Mouse (Mus musculus) midbrain, embryonic 16.5 days (tissue): ENCODE measurements around the gene Dbi. TPM values are rescaled to one million over a fixed set of nuclear protein-coding genes. Genes with fewer than 3 reads are reported as not detected.
"Not testable (repeated sequence)": the region's sequence is repeated elsewhere in the genome, so short reads cannot be mapped to it uniquely, and the experiment has no call there.

Experiments
- ATAC-seq: fragments of 200-750 bp; cut with Nextera tagmentation; 2 replicates; pipeline ENCODE4 v1.8.0; 2017; ENCODE audit warnings: moderate TSS enrichment
- H3K27ac ChIP-seq: fragments of 300-500 bp; sonication (generic); 2 replicates; pipeline ENCODE4 v1.5.1; 2014; ENCODE audit warnings: mild to moderate bottlenecking, low read length, mixed read lengths
- H3K27me3 ChIP-seq: fragments of 300-500 bp; sonication (generic); 2 replicates; pipeline ENCODE4 v1.6.1; 2014; ENCODE audit warnings: low read depth, low read length, mixed read lengths; ENCODE audit not compliant: control insufficient read depth, insufficient read depth
- H3K36me3 ChIP-seq: fragments of 300-500 bp; sonication (generic); 2 replicates; pipeline ENCODE4 v1.6.1; 2014; ENCODE audit warnings: mild to moderate bottlenecking, low read length, moderate library complexity, mixed read lengths; ENCODE audit not compliant: control insufficient read depth, insufficient read depth
- H3K4me1 ChIP-seq: fragments of 300-500 bp; sonication (generic); 2 replicates; pipeline ENCODE4 v1.6.1; 2014; ENCODE audit warnings: mild to moderate bottlenecking, low read length, mixed read lengths; ENCODE audit not compliant: control insufficient read depth, insufficient read depth
- H3K4me2 ChIP-seq: fragments of 300-500 bp; sonication (generic); 2 replicates; pipeline ENCODE4 v1.6.1; 2014; ENCODE audit warnings: mild to moderate bottlenecking, low read length, mixed read lengths
- H3K4me3 ChIP-seq: fragments of 300-500 bp; sonication (generic); 2 replicates; pipeline ENCODE4 v1.5.1; 2014; ENCODE audit warnings: low read depth, mild to moderate bottlenecking, low read length, moderate library complexity, mixed read lengths
- H3K9ac ChIP-seq: fragments of 300-500 bp; sonication (generic); 2 replicates; pipeline ENCODE4 v1.6.1; 2014; ENCODE audit warnings: low read depth, low read length, mixed read lengths
- H3K9me3 ChIP-seq: fragments of 300-500 bp; sonication (generic); replicated peaks from 2 replicates; pipeline ENCODE4 v1.6.1; 2014; ENCODE audit warnings: mild to moderate bottlenecking, low read length, mixed read lengths; ENCODE audit not compliant: control insufficient read depth, poor library complexity, severe bottlenecking
- WGBS: fragments of 180-500 bp; shearing (Covaris S2); extraction: QIAGEN DNeasy Blood & Tissue Kit; methylation state at CpG from one replicate; pipeline ENCODE4 v1.1.7; 2014; 5-methylcytosine and 5-hydroxymethylcytosine counted together
- polyA plus RNA-seq: library from polyadenylated mRNA; unstranded; fragments of >200 nt; fragmentation: Nextera tagmentation; extraction: Ambion mirVana; gene quantifications from 2 replicates; pipeline ENCODE4 v1.2.1, GENCODE M21; 2015

The Dbi gene
- polyA plus RNA-seq, 1 experiment from 2014 or later = 1,233 TPM

- ATAC-seq = no peak
Observed at GRCm38 (mm10) chr1:120098327-120098726, 22.6 kb downstream of the Dbi start.

GRCm38 (mm10) chr1:120094920-120095319 is 26.0 kb downstream of the Dbi start:
- WGBS = 52% methylated on average over 3 of the region's 3 CpGs
- no peak overlapping the region for H3K4me3 ChIP-seq
- no peak overlapping the region for H3K27ac ChIP-seq
- H3K4me1 ChIP-seq = no peaks in the 10 kb centered on the region
- H3K36me3 ChIP-seq = no peaks in the 10 kb centered on the region
- ATAC-seq = no peak
- no peak overlapping the region for H3K9ac ChIP-seq
- no peaks in the 10 kb centered on the region for H3K27me3 ChIP-seq
- no peak overlapping the region for H3K4me2 ChIP-seq
- peaks cover 3% of the 10 kb centered on the region; the same call in 1 of the 2 replicates for H3K9me3 ChIP-seq

More at GRCm38 (mm10) chr1:120098327-120098726, 22.6 kb downstream of the Dbi start:
- Histone ChIP-seq H3K4me3 (no peak overlapping the region), H3K9me3 (no peaks in the 10 kb centered on the region), H3K4me1 (no peaks in the 10 kb centered on the region), H3K4me2 (no peak overlapping the region), H3K9ac (no peak overlapping the region), H3K36me3 (no peaks in the 10 kb centered on the region), H3K27me3 (no peaks in the 10 kb centered on the region), H3K27ac (no peak overlapping the region)
- 12% methylated on average over 7 of the region's 7 CpGs for WGBS

- H3K27ac ChIP-seq, H3K9ac ChIP-seq, H3K9me3 ChIP-seq, H3K4me2 ChIP-seq, H3K36me3 ChIP-seq, H3K4me1 ChIP-seq, H3K4me3 ChIP-seq, H3K27me3 ChIP-seq, ATAC-seq: not testable (repeated sequence)
- 54% methylated on average over 11 of the region's 14 CpGs for WGBS
Observed at GRCm38 (mm10) chr1:120093482-120094134, 27.3 kb downstream of the Dbi start.

- ATAC-seq = no peak
- Histone ChIP-seq H3K4me1 (no peaks in the 10 kb centered on the region), H3K4me2 (no peak overlapping the region), H3K27ac (no peak overlapping the region), H3K9ac (no peak overlapping the region), H3K9me3 (peaks cover 3% of the 10 kb centered on the region; the same call in 1 of the 2 replicates), H3K36me3 (no peaks in the 10 kb centered on the region), H3K27me3 (no peaks in the 10 kb centered on the region), H3K4me3 (no peak overlapping the region)
- WGBS = 89% methylated on average over 8 of the region's 8 CpGs
Observed at GRCm38 (mm10) chr1:120090880-120091570, 29.9 kb downstream of the Dbi start.

- no peak overlapping the region for H3K9ac ChIP-seq
- H3K4me3 ChIP-seq = no peak overlapping the region
- no peak overlapping the region for H3K4me2 ChIP-seq
- ATAC-seq = no peak
- WGBS = 12% methylated on average over 5 of the region's 5 CpGs
- no peak overlapping the region for H3K27ac ChIP-seq
- H3K4me1 ChIP-seq = no peaks in the 10 kb centered on the region
- peaks cover 3% of the 10 kb centered on the region; the same call in 1 of the 2 replicates for H3K9me3 ChIP-seq
- H3K36me3 ChIP-seq = no peaks in the 10 kb centered on the region
- no peaks in the 10 kb centered on the region for H3K27me3 ChIP-seq
Observed at GRCm38 (mm10) chr1:120089180-120089579, 31.7 kb downstream of the Dbi start.

GRCm38 (mm10) chr1:120086644-120087043 is 34.2 kb downstream of the Dbi start:
- Histone ChIP-seq H3K27me3 (no peaks in the 10 kb centered on the region), H3K27ac (no peak overlapping the region), H3K4me2 (no peak overlapping the region), H3K9me3 (no peaks in the 10 kb centered on the region), H3K4me1 (no peaks in the 10 kb centered on the region), H3K36me3 (no peaks in the 10 kb centered on the region), H3K4me3 (no peak overlapping the region), H3K9ac (no peak overlapping the region)
- 48% methylated on average over 13 of the region's 13 CpGs for WGBS
- no peak for ATAC-seq

GRCm38 (mm10) chr1:120085696-120086095 is 35.2 kb downstream of the Dbi start:
- no peak overlapping the region for H3K4me3 ChIP-seq
- no peak overlapping the region for H3K4me2 ChIP-seq
- no peaks in the 10 kb centered on the region for H3K9me3 ChIP-seq
- no peak for ATAC-seq
- 75% methylated on average over 3 of the region's 3 CpGs for WGBS
- H3K27ac ChIP-seq = no peak overlapping the region
- H3K9ac ChIP-seq = no peak overlapping the region
- no peaks in the 10 kb centered on the region for H3K36me3 ChIP-seq
- no peaks in the 10 kb centered on the region for H3K4me1 ChIP-seq
- no peaks in the 10 kb centered on the region for H3K27me3 ChIP-seq

GRCm38 (mm10) chr1:120083921-120084517 is 36.9 kb downstream of the Dbi start:
- Histone ChIP-seq H3K9me3 (no peaks in the 10 kb centered on the region), H3K9ac (no peak overlapping the region), H3K4me2 (no peak overlapping the region), H3K27me3 (no peaks in the 10 kb centered on the region), H3K4me3 (no peak overlapping the region), H3K4me1 (no peaks in the 10 kb centered on the region), H3K36me3 (no peaks in the 10 kb centered on the region), H3K27ac (no peak overlapping the region)
- WGBS = 61% methylated on average over 5 of the region's 5 CpGs
- no peak for ATAC-seq

GRCm38 (mm10) chr1:120082957-120083585 is 37.8 kb downstream of the Dbi start:
- H3K4me3 ChIP-seq = no peak overlapping the region
- no peak overlapping the region for H3K27ac ChIP-seq
- no peaks in the 10 kb centered on the region for H3K4me1 ChIP-seq
- no peak overlapping the region for H3K4me2 ChIP-seq
- H3K36me3 ChIP-seq = no peaks in the 10 kb centered on the region
- ATAC-seq = no peak
- H3K9me3 ChIP-seq = no peaks in the 10 kb centered on the region
- WGBS = 43% methylated on average over 7 of the region's 7 CpGs
- H3K27me3 ChIP-seq = no peaks in the 10 kb centered on the region
- no peak overlapping the region for H3K9ac ChIP-seq
